Mouse (Mus musculus) common myeloid progenitor, adult 5-6 weeks (primary cell): ENCODE results near the gene Rab23. TPM values are rescaled to one million over a fixed set of nuclear protein-coding genes. Genes with fewer than 3 reads are reported as not detected.
"Not testable (repeated sequence)": the region's sequence is repeated elsewhere in the genome, so short reads cannot be mapped to it uniquely, and the experiment has no call there.

ENCODE experiments used
- ATAC-seq: replicated peaks from 2 replicates; pipeline ENCODE4 v1.8.0; 2016; ENCODE audit warnings: low read depth, mild to moderate bottlenecking, moderate TSS enrichment, inconsistent platforms; ENCODE audit not compliant: poor library complexity, severe bottlenecking
- total RNA-seq: library from RNA; stranded (forward); fragments of 200-1000, 187-1606 nt; gene quantifications from 2 replicates; pipeline ENCODE4 v1.2.3, GENCODE M21; 2017

Rab23 gene
- total RNA-seq, 1 experiment from 2014 or later = 3.7 TPM

DNA sequence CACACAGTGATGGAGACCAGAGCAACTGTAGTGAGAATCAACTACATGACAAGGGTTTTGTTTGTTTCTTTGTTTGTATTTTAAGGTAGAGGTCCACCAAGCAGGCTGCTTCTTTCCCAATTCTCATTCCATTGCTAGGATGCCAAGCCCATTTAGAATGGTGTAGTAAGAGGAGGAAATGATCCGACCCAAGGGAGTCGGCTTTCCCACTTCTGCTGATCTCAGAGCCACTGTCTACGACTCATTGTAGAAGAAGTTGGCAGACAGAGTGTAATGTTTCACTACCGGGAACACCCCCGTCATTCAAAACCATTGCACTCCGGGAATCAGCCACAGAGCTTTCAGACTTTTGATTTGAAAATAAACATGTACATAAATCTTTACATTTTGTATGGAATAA, 4.8 kb downstream of the Rab23 start:
- no peak for ATAC-seq

DNA sequence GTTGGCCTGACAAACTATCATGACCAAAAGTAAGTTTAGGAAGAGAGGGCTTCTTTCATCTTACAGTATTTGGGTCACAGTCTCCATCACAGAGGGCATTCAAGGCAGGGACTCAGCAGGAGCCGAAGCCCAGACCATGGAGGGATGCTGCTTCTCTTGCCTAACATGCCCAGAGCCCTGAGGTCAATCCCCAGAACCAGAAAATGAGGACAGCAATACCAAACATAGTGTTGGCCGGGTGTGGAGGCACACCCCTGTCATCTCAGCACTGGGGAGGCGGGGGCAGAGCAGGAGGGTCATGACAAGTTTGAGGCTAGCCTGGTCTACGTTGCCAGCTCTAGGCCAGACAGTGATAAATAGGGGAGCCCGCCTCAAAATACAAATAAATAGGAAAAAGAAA, 5.4 kb downstream of the Rab23 start:
- ATAC-seq = no peak

DNA sequence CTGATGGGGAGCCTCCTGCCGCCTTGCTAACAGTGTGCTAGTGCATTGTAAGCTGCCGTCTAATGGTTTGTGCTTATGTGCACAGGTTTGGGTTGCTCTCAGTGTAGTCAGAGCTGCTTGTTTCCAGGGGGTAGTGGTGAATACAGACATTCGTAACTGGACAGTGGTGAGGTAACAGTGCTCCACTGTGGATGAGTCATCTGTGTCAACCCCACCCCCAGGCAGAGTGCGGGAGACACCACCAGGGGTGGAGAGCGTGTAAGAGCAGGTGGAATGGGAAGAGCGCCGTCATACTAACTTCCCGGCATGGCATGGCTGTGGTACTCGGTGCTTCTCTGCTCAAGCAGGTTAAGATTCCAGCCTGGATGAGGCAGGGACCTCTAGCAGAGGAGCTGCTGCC, 13.4 kb downstream of the Rab23 start:
- no peak for ATAC-seq

DNA sequence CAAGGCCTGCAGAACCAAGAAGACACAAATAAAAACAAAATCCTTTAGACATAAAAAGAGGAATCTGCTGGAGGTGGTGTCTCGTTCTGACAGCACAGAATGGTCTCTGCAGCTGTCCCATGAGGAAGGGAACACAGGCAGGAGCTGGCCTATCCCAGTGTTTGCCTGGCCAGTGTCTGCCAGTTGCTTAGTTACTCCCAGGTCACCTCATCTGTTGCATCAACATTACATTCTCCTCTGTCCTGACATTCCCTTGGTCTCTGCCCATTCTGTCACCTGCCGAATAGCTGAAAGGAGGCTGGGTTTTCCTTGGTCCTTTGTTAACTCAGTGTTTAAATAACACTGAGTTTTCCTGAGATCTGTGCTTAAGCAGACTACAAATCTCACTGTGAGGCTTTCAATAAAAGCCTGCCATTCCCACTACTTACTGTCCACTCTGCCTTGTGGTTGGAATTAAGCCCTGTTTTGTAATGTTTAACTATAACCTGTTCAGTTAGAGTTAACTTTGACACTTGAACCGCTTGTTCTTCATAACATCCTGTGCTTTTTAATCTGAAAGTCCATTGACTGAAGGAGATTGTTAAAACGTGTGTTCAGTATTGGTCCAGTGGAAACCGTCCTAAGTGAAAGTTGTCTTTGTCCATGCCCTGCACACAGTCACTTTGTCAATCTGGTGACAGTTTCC, 14.5 kb downstream of the Rab23 start:
- no peak for ATAC-seq

DNA sequence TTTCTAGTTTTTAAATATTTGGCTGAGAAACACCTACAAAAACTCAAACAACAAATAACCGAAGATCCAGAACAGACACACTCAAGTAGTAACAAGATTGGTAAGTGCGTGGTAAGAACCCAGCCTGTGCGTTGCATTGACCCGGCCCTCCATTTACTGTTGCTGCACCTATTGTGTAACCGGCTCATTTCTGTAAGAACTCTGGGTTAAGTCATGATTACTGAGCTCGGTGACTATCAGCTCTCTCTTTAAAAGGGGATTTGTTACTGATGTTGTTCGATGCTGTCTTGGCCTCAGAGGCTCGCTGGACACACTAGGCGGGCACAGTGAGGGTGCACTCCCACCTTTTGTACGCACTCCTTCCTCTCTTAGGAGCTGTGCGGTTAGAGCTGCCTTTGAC, 18.6 kb downstream of the Rab23 start:
- no peak for ATAC-seq

DNA sequence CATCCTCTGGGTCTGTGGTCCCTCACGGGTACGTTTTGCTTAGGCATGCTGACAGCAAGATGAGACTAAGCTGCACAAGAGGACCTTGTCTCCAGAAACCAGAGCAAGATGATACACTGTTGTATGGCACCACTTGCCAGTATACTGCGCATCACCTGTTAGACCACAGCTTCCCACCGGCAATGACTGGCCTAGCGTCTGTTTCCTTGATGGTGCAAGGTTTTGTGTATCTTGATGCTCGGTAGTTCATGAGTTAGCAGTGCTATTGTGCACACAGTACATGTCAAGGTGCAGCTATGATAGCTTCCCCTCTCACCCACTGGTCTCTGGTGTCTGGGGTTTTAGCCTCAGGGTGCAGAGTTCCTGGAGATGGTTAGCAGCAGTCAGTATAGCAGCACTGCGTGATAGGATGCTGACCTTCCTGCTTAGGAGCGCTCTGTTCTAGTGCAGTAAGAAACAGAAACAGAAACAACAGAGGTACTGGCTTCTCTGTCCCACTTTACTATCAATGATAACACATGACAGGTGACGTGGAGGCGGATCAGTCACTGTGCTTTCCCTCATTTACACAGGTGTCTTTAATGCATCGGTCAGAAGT, 19.1 kb downstream of the Rab23 start:
- ATAC-seq = peak; percentile 55

DNA sequence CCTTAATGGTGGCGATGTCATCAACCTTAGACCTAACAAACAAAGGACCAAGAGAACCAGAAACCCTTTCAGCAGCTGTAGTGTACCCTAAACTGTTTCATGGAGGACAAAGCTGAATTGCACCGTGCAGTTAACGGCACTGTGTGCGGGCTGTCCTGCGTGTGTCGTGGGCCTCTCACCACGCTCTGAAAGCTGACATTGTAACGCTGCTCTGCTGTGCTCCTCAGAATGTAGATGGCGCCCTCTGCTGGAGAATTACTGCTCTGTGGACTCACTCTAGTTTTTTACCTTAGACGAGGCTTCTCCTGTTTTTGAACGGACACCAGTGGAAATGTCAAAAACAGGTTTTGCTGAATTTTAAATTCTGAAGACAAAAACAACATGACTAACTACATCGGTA, 19.6 kb downstream of the Rab23 start:
- peak; percentile 87 for ATAC-seq

DNA sequence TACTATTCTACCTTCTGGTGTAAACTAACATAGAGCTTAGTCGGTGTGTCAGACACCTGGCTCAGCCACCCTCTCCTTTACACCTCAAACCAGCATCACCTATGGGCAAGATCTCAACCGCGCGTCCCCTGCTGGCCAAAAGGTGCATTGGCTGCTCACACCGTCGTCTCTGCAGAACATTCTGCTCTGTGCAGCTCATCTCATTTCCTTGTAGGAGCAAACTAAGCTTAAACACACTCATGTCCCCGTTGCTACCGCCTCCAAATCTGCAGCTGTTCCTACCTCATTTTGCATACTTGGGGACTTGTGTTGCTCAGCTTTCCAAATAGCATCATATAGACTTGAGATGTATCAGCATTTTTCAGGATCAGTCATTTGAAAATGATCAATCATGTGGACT, 23.2 kb downstream of the Rab23 start:
- ATAC-seq = peak; percentile 42; the same call in 1 of the 2 replicates

DNA sequence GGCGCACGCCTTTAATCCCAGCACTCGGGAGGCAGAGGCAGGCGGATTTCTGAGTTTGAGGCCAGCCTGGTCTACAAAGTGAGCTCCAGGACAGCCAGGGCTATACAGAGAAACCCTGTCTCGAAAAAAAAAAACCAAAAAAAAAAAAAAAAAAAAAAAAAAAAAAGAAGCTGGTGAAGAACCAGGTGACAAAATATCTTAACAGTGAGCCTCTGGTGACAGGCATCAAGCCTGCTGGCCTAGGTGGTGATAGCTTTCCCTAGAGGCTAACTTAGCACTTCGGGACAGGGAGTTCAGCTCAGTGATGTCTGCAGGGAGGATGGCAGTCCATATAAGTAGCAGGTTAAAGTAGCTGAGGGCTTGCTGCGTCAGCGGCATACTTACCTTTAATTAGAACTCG, 25.1 kb downstream of the Rab23 start:
- ATAC-seq = not testable (repeated sequence)

DNA sequence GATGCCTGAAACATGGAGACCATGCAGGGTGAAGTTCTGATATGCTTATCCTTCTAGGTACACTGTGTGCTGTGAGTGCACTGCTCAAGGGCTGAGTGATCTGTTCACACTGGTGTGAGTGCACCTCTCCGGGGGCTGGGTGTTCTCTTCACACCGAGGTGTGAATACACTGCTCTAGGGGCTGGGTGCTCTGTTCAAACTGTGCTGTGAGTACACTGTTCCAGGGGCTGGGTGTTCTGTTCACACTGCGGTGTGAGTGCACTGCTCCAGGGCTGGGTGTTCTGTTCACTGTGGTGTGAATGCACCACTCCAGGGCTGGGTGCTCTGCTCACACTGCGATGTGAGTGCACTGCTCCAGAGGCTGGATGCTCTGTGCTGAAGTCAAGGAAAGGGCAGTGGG, 26.2 kb downstream of the Rab23 start:
- ATAC-seq = no peak

DNA sequence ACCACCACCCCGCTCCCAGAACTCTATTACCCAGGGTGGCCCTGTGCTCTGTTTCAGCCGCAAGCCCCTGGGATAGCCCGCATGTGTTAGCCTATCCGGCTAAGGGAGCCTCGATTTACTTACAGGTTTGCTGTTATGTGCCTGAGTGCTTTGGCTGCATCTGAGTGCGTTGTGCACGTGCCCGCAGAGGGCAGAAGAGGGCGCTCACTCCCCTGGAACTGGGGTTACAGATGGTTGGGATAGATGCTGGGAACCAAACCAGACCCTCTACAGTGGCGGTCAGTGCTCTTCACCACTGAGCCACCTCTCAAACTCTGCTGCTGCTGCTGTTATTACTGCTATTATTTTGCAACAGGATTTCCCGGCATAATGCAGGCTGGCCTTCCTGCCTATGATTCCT, 29.4 kb downstream of the Rab23 start:
- no peak for ATAC-seq

DNA sequence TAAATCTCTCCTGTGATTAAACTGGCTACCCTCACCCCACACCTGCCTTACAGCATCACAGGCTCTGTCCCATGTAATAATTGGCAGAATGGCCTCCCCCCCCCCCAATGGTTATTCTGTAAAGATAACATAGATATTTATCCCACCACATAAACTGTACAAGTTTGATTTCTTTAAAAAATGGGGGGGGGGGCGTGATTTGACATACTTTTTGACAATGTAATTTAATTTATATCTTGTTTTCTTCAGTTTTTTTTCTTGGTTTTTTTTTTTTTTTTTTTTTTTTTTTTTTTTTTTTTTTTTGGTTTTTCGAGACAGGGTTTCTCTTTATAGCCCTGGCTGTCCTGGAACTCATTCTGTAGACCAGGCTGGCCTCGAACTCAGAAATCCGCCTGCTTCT, 30.0 kb downstream of the Rab23 start:
- not testable (repeated sequence) for ATAC-seq

DNA sequence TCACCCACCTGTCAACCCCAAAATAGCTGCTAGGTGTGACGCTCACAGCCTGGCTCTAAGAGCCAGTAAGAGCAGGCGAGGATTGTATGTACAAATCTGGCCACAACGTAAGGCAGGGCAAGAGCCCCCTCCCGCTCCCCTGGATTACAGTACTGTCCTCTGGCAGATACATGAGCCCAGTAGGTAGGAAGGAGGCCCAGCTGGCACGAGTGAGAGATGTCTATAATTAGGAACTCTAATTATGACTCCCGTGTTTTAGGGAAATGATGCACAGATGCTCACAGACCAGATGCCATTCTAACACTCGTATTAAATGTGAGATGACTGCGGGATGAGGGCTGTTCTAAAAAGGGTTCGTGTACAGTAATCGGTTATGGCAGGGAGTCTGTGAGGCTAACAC, 31.6 kb downstream of the Rab23 start:
- no peak for ATAC-seq

DNA sequence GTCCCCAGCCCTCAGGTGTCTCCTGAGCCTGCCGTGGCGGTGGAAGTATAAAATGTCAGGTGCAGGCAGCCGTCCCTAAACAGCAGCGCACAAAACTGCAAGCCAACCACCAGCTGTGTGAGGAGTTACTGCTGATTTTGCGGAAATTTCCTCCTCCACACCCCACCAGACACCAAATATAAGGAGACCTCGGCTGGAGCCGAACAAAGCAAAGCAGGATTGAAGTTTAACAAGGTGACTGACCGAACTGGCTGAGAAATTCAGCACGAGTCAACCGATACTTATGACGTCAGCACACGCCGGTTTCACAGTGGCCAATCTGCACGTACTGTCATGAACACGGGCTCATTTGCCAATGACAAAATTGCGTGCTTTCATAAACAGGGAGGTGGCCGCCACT, 34.4 kb downstream of the Rab23 start:
- ATAC-seq = no peak

DNA sequence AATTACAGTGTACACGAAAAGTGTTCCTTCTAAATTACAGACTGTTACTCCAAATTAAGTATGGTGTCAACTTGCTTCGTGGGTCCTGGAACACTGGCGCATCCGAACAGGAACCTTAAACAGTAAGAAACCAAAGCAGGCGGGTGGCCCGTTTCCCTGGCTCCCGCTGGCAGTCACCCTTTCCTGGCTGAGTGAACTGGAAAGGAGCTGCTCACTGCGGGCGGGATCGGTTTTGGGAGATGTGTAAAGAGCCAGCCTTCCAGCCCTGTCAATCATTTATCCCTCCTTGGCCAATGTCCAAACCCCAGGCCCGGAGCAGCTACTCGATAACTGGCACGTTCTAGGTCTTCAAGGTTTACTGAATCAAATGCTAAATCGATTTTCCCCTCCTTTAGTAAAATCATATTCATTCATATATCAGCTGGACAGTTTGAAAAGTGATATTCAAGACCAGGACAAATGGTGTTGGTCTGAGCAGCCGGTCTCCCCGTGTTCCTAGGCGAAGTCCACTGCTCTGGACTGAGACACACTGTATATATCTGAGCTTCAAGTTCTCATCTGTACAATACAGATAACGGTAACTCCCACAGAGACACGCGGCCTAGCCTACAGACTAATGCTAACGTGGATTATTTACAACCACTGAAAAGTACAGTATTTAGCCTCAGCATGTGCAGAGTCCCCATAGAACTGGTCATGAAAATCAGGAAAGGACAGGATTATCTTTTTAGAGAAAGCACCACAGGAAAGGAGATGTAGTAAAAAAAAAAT, 35.5 kb downstream of the Rab23 start:
- no peak for ATAC-seq

DNA sequence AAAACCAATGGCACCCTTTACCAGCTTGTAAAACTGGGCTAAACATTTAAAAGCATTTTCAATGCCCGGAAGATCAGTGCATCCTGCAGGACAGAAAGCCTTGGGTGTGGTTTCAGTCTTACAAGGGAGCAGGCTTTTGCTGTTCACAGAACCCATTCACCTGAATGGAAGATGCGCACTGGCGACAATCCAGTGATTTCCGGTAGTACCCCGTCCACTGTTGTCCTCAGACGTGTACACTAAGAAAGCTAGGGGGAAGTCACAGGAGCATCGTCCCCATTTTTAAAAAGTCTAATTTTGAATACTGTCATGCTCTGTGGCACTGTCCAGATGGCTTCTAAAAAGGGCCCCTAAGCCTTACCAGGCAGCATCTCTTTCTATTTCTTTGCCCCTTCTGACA, 36.1 kb downstream of the Rab23 start:
- no peak for ATAC-seq

DNA sequence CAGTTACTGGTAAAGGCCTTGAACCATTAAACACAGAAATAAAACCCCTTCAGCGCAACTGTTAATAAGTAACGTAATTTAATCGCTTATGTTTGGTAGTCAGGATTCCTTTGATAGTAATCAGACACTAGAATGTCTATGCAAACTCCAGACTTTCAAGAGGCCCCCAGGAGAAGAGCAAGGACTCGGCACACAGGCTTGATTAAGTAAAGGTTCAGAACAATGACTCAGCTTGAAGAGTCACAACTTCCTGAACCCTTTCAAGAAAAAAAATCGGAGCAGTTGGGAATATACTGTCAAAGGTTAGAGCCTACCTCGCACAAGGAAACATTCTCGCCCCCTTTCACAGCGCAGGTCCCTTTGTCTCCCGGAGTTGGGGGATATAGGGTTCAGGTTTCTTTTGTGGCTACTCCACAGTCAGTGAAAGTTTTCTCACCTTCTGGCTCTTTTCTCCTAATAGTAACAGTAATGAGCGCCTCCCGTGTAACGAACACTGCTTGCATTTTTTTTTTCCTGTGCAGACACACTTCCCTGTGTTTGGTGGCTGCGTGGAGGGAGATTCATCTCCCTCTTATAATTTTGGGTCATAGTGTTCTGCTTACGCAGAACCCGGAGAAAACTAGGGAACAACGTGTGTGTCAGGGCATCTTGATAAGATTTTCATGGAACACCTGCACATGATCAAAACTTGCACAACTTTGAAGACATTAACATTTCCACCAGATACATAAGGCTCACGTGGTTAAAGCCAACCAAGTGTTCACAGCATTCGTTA, 36.8 kb downstream of the Rab23 start:
- ATAC-seq = 0 out of 2 replicates have a peak, but pooled peaks have one; percentile 10

DNA sequence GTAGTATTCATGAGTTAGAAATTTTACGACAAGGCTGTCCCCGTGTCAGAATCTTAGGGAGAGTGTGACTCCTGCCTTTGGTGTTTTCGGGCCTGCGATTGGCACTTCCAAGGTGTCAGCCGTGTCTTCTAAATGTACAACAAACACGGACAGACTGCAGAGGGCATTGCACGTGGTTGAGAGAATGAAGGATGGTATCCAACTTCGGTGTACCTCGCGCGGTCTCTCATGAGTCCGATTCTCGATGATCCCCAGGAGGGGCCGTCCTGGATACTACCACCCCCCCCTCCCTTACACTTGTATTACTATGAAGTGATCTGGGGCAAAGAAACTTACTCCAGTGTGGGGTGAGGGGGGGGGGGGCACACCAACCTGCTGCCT, 37.3 kb downstream of the Rab23 start:
- 0 out of 2 replicates have a peak, but pooled peaks have one; percentile 10 for ATAC-seq

DNA sequence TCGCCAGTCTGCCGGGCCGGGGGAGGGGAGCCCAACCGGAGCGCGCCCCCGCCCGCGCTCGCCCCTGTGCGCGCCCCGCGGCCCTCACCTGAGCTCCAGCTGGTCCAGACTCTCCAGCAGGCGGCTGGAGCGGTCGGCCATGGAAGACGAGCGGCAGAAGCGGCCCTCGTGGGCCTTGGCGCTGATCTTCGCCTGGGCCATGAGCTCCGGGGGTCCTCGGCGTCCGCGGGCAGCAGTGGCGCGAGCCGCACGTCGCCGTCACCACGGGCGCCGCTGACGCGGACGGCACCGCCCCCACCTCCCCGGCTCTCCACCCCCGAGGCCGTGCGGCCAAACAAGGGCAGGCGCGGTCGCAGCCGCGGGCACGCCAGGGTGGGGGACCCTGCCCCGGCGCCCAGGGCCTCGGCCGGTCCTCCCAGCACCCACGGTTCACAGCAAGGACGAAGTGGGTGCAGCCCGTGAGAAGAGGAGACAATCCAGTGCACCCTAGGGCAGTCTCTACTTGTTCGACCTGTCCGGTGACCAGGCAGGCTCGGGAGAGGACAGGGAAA, 37.9 kb downstream of the Rab23 start, which contains the start of gene Bag2:
TSS of gene Bag2 (minus strand) at position 305 of the 551 bp plus-strand sequence.
- peak; percentile 66 for ATAC-seq

DNA sequence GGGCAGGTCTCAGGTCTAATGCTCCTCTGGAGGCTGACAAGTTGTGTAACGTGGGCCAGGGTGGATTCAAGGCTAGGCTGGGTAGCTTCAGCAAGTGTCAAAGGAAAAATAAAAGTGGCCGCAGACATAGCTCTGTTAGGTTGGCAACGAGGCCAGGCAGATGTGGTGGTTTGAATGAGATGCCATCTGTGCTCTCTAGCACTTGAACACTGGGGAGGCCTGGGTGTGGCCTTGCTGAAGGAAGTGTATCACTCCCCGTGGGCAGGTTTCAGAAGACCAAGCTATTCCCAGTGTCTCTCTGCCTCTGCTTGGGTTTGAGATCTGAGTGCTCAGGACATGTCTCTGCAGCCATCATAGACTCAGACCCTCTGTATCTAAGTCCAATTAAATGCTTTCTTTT, 38.8 kb downstream of the Rab23 start:
- ATAC-seq = peak; percentile 64
